Mouse (Mus musculus) G1E (cell line): ENCODE data around the gene Olfr286. TPM values are rescaled to one million over a fixed set of nuclear protein-coding genes. Genes with fewer than 3 reads are reported as not detected.

ENCODE experiments used
- ATAC-seq: 2 replicates; pipeline ENCODE4 v1.8.0; 2016; ENCODE audit warnings: mild to moderate bottlenecking; ENCODE audit not compliant: insufficient number of reproducible peaks, poor library complexity, low FRiP score, severe bottlenecking; ENCODE audit errors: extremely low read depth
- DNase-seq: peaks from one replicate; pipeline ENCODE4 v3.0.0; 2012; ENCODE audit warnings: low spot score
- H3K27me3 ChIP-seq: 2 replicates; pipeline ENCODE4 v1.6.1; 2012; ENCODE audit warnings: mild to moderate bottlenecking, low read length, inconsistent platforms; ENCODE audit not compliant: insufficient read depth
- H3K36me3 ChIP-seq: replicated peaks from 2 replicates; pipeline ENCODE3; 2012; ENCODE audit warnings: mild to moderate bottlenecking, inconsistent platforms
- H3K4me1 ChIP-seq: 2 replicates; pipeline ENCODE4 v1.6.1; 2012; ENCODE audit warnings: low read depth, low read length, inconsistent platforms, mixed read lengths; ENCODE audit not compliant: insufficient read depth
- H3K4me3 ChIP-seq: 2 replicates; pipeline ENCODE4 v1.5.1; 2012; ENCODE audit warnings: low read depth, mild to moderate bottlenecking, inconsistent platforms, low read length, moderate library complexity, mixed read lengths
- H3K9me3 ChIP-seq: replicated peaks from 2 replicates; pipeline ENCODE4 v1.6.1; 2012; ENCODE audit warnings: inconsistent platforms
- CTCF ChIP-seq: IDR thresholded peaks from 2 replicates; pipeline ENCODE4 v1.5.1; 2012; ENCODE audit warnings: low read depth, low read length, inconsistent platforms, mixed read lengths
- GATA1 ChIP-seq: IDR thresholded peaks from 2 replicates; pipeline ENCODE4 v1.6.1; 2012; ENCODE audit warnings: borderline replicate concordance, low read length, inconsistent platforms, mixed read lengths
- GATA2 ChIP-seq: IDR thresholded peaks from 2 replicates; pipeline ENCODE4 v1.6.1; 2012; ENCODE audit warnings: low read depth, low read length, inconsistent platforms, borderline replicate concordance
- POLR2AphosphoS5 ChIP-seq: IDR thresholded peaks from 2 replicates; pipeline ENCODE4 v1.6.1; 2012; ENCODE audit warnings: low read depth, low read length, inconsistent platforms; ENCODE audit not compliant: insufficient replicate concordance
- TAL1 ChIP-seq: conservative IDR thresholded peaks from 2 replicates; pipeline ENCODE4 v1.6.1; 2012; ENCODE audit warnings: low read depth, low read length, inconsistent platforms, mixed read lengths
- polyA plus RNA-seq: library from polyadenylated mRNA; stranded (reverse); fragments of >175 nt; gene quantifications from 2 replicates; pipeline ENCODE4 v1.2.3, GENCODE M21; 2012
- total RNA-seq, 2 experiments: library from RNA; stranded (forward) in 1 of 2; stranded (reverse) in 1 of 2; fragments of 200-1000 nt in 1 of 2; fragments of >200 nt in 1 of 2; fragmentation: Nextera tagmentation in 1 of 2; gene quantifications; 2 replicates each; pipeline ENCODE4 v1.2.3; 2014 to 2017

The Olfr286 gene
- total and polyA plus RNA-seq, 3 experiments: 0.11 TPM; not detected in 2

- Histone ChIP-seq H3K27me3 (no peaks in the 10 kb centered on the region), H3K4me1 (no peaks in the 10 kb centered on the region), H3K4me3 (no peak overlapping the region), H3K9me3 (peaks cover 2% of the 10 kb centered on the region; the same call in 1 of the 2 replicates), H3K36me3 (no peaks in the 10 kb centered on the region)
- ATAC-seq (no peak), DNase-seq (no peak)
- TF ChIP-seq CTCF (no peak), GATA2 (no peak), GATA1 (no peak), POLR2AphosphoS5 (no peak), TAL1 (no peak)
These were observed 8.6 kb downstream of the Olfr286 start for GRCm38 (mm10) chr15:98225610-98226009.

- no peak for DNase-seq
- Histone ChIP-seq H3K9me3 (peaks cover 2% of the 10 kb centered on the region; the same call in 1 of the 2 replicates), H3K4me1 (no peaks in the 10 kb centered on the region), H3K36me3 (no peaks in the 10 kb centered on the region), H3K27me3 (no peaks in the 10 kb centered on the region; the same call in 1 of the 2 replicates), H3K4me3 (no peak overlapping the region)
- ATAC-seq: no peak
- TF ChIP-seq GATA1 (no peak), GATA2 (no peak), POLR2AphosphoS5 (no peak), TAL1 (no peak)
These were observed 11.9 kb downstream of the Olfr286 start for GRCm38 (mm10) chr15:98222377-98222776.

DNA sequence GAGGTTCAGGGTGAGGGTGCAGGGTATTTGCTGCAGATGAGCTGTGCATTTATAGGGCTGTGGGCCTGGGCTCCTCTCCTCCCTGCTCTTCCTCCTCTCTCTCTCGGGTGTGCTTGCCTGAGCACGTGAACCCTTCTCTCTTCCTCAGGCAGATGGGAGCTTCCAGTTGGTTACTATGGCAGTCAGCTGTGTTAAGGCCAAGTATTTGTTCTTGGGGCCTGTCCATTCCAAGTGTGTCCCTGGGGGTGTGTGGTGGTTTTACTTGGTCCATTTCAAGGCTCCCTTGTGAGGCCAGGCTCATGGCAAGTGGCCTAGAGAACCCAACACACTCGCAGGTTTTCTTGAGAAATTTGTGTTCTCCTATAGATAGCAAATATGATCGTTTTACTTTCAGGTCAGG, 13.4 kb downstream of the Olfr286 start, which contains the start of the genes Gm44579 and Olfr287:
Gene Gm44579, minus strand, starts transcription at position 101 of the 400 bp plus-strand sequence.
Gene Olfr287, minus strand, starts transcription at position 180 of the 400 bp plus-strand sequence.
- peaks cover 2% of the 10 kb centered on the region; the same call in 1 of the 2 replicates for H3K9me3 ChIP-seq
- H3K36me3 ChIP-seq: no peaks in the 10 kb centered on the region
- H3K4me3 ChIP-seq: no peak within 1 kb of the TSS
- H3K4me1 ChIP-seq: no peaks in the 10 kb centered on the region
- H3K27me3 ChIP-seq: no peaks in the 10 kb centered on the region; the same call in 1 of the 2 replicates
- no peak for DNase-seq
- TF ChIP-seq GATA2: no peak
- no peak for TF ChIP-seq GATA1
- no peak for TF ChIP-seq TAL1
- ATAC-seq: no peak

GRCm38 (mm10) chr15:98214130-98214529, 20.1 kb downstream of the Olfr286 start:
- TF ChIP-seq CTCF (no peak), GATA1 (no peak), TAL1 (no peak), POLR2AphosphoS5 (no peak)
- DNase-seq (no peak), ATAC-seq (no peak)
- H3K9me3 ChIP-seq: no peaks in the 10 kb centered on the region
- no peaks in the 10 kb centered on the region for H3K4me1 ChIP-seq
- H3K4me3 ChIP-seq: no peak overlapping the region
- no peaks in the 10 kb centered on the region for H3K36me3 ChIP-seq
- no peaks in the 10 kb centered on the region for H3K27me3 ChIP-seq

DNA sequence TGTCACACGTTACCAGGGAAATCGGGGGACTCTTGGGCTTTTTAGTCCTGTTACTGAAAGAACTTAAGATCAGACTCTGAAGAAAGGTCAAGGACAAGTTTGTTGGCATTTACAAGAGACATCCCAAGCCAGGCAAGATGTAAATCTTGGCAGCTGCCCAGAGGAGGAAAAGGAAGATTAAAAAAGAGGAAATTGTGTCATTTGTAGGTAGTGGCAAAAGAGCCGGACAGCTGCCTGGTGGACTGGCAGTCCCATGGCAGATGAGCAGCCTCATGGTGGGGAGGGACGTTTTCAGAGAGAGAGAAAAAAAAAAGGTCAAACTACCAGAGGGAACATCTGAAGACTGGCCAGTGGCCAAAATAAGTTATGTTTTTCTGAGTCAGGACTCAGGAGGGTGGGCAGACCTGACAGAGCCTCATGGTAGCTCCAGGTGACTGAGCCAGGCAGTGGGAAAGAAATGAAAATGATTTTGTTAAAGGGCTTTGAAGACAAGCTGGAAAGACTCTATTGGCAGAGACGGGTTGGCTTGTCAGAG, 20.8 kb downstream of the Olfr286 start:
- H3K36me3 ChIP-seq: no peaks in the 10 kb centered on the region
- H3K4me3 ChIP-seq: no peak overlapping the region
- no peaks in the 10 kb centered on the region for H3K27me3 ChIP-seq
- H3K4me1 ChIP-seq: no peaks in the 10 kb centered on the region
- ATAC-seq (no peak), DNase-seq (no peak)
- H3K9me3 ChIP-seq: no peaks in the 10 kb centered on the region
- TF ChIP-seq TAL1 (no peak), POLR2AphosphoS5 (no peak)

GRCm38 (mm10) chr15:98209676-98210075, 24.6 kb downstream of the Olfr286 start:
- ATAC-seq (no peak), DNase-seq (no peak)
- no peak for TF ChIP-seq GATA1
- TF ChIP-seq GATA2: no peak
- TF ChIP-seq CTCF: no peak
- TF ChIP-seq POLR2AphosphoS5: no peak
- TF ChIP-seq TAL1: no peak
- no peak overlapping the region for H3K4me3 ChIP-seq
- no peaks in the 10 kb centered on the region for H3K9me3 ChIP-seq
- H3K27me3 ChIP-seq: 0 out of 2 replicates have a peak, but pooled peaks cover under 1% of the 10 kb centered on the region
- no peaks in the 10 kb centered on the region for H3K4me1 ChIP-seq
- no peaks in the 10 kb centered on the region for H3K36me3 ChIP-seq

- no peak for ATAC-seq
- no peaks in the 10 kb centered on the region for H3K9me3 ChIP-seq
These were observed 38.8 kb downstream of the Olfr286 start, which contains the start of gene Olfr288 for GRCm38 (mm10) chr15:98195442-98195841. Olfr288 (minus strand) TSS chr15:98195542.

More at GRCm38 (mm10) chr15:98195442-98195841, 38.8 kb downstream of the Olfr286 start, which contains the start of gene Olfr288:
- no peak within 1 kb of the TSS for H3K4me3 ChIP-seq
- DNase-seq: no peak
- no peaks in the 10 kb centered on the region for H3K36me3 ChIP-seq
- TF ChIP-seq GATA1: no peak
- TF ChIP-seq CTCF: no peak
- no peak for TF ChIP-seq TAL1
- no peak for TF ChIP-seq POLR2AphosphoS5
- TF ChIP-seq GATA2: no peak
- H3K4me1 ChIP-seq: no peaks in the 10 kb centered on the region
- H3K27me3 ChIP-seq: peaks cover 6% of the 10 kb centered on the region; the same call in 1 of the 2 replicates
